Mouse (Mus musculus) C3H10T1/2 (cell line): Measurements from ENCODE around the gene Ints6l. TPM values are rescaled to one million over a fixed set of nuclear protein-coding genes. Genes with fewer than 3 reads are reported as not detected.

Source experiments
- polyA plus RNA-seq, 2 experiments: library from polyadenylated mRNA; unstranded; fragments of >200 nt; fragmentation: generic; extraction: Trizol; gene quantifications; one replicate each; pipeline ENCODE4 v1.2.1; 2012; ENCODE audit warnings: missing spikeins in 2 of 2

Gene Ints6l
- 1 to 10 TPM in 1 of 2 experiments, under 1 TPM in 1; 0.13 to 2.7 TPM for polyA plus RNA-seq

DNA sequence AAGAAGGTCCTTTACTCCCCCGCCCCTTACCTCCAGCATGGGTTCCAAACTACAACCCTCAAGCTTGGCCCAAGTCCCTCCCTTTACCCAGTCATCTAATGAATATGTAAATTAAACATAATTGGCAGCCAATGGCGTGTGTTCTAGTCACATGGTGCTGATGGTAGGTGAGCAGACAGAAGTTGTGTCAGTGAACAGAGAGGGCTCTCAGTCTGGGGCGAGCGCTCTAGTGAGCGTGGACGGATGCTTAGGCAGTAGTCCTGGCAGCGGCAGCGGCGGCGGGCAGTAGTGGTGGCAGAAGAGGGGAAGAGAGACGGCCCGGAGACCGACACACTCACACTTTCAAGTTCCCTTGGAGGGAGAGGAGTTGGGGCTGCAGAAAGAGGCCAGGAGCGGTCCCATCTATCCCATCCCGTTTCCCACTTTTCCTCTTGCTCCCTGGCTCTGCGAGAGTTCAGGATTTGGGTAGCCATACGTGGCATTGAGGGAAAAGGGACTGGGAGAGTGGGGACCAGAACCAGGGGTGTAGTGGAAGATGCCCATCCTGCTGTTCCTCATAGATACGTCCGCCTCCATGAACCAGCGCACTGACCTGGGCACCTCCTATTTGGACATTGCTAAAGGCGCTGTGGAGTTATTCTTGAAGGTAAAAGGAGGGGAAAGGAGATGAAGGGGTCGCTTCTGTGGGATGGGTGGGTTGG is at the start of gene Ints6l:
Ints6l (plus strand) TSS at position 187 of the 701 bp plus-strand sequence.

DNA sequence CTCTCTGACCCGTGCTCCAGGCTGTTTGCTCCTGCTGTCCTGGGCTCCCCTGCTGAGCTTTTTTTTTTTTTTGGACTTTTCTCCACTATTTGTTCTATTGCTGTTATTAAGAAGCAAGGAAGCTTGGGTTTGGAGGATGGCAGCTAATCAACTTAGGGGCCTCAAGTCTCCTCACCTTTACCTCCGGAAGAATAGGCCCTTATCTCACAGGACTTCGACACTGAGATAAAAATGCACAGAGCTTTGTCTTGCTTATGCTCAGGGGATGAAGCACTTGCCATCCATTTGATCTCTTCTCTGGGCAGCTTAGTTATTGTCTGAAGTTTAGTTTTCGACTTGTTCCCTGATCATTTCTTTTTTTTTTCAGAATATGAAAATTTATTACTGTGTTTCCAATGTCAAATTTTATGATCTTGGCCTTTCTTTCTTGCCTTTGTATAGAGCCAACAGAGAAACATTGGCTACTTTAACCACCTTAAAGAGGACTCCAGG is 7.1 kb upstream of the Ints6l start, which contains the start of gene Gm2174:
Gm2174 (plus strand) TSS at position 442 of the 492 bp plus-strand sequence.

DNA sequence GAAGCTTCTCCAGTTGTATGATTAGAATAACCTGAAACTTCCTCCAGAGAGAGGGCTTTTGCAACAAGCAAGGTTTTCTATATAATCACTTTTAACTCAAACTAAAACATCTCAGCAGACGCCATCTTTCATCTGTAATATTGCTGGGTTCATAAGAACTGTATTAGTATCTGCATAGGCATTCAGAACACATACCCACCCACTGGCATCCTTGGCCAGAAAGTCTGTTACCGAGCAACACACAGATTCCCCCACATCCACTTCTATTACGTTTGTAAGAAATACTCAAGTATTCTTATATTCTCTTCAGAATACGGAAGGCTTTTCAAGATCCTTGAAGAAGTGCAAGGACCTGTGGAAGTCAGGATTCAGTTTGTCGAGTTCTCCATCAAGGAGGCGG is 69.8 kb downstream of the Ints6l start, which contains the start of gene Gm10477:
Gm10477 (plus strand) TSS at position 301 of the 400 bp plus-strand sequence.

DNA sequence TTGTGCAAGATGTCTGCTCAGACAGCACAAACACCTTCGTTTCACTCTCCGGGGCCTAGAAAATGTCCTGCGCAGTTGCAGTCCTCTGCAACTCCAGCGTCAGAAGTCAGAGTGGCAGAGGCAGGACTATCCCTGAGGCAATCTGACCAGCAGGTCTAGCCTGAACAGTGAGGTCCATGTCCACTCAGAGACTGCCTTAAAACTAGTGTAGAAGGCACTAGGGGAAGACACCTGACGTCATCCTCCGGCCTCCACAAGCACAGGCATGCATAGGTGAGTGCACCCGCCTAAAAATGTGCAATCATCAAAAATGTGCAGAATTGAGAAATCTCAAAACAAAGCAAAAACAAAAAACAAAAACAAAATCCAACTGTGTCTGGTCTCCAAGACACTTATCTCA is 94.8 kb downstream of the Ints6l start, which contains the start of gene Gm648:
Gm648 (minus strand) TSS at position 101 of the 400 bp plus-strand sequence.

Other genes with a start within 250 kb of the Ints6l start
- 10 to 100 TPM in 1 of 2 experiments, under 1 TPM in 1; 0.49 to 10.1 TPM for gene Gm773, start 242.0 kb upstream of the Ints6l start, polyA plus RNA-seq
- gene Zfp449, start 108.5 kb upstream of the Ints6l start, polyA plus RNA-seq = under 1 TPM; 0.08 to 0.96 TPM
- gene Smim10l2a, start 80.3 kb upstream of the Ints6l start, polyA plus RNA-seq = under 1 TPM in 1 of 2 experiments, not detected in 1; 0.02 TPM
- gene Gm2174, start 6.9 kb upstream of the Ints6l start, polyA plus RNA-seq = 1 to 10 TPM in 1 of 2 experiments, under 1 TPM in 1; 0.51 to 1.1 TPM
- gene Gm10477, start 69.9 kb downstream of the Ints6l start, polyA plus RNA-seq = not detected
- gene Gm648, start 94.7 kb downstream of the Ints6l start, polyA plus RNA-seq = not detected
- gene Mmgt1, start 143.2 kb downstream of the Ints6l start, polyA plus RNA-seq = 1 to 10 TPM in 1 of 2 experiments, under 1 TPM in 1; 0.66 to 4.6 TPM
- 1 to 10 TPM; 1.1 to 8.2 TPM for gene Slc9a6, start 154.9 kb downstream of the Ints6l start, polyA plus RNA-seq